Mouse (Mus musculus): ENCODE data around the gene Lmnb2. TPM values are rescaled to one million over a fixed set of nuclear protein-coding genes. Genes with fewer than 3 reads are reported as not detected.

Gene Lmnb2
- 11.6 to 13.6 TPM (median 12.6 TPM) in 4 replicates for total RNA-seq (2023)

DNA sequence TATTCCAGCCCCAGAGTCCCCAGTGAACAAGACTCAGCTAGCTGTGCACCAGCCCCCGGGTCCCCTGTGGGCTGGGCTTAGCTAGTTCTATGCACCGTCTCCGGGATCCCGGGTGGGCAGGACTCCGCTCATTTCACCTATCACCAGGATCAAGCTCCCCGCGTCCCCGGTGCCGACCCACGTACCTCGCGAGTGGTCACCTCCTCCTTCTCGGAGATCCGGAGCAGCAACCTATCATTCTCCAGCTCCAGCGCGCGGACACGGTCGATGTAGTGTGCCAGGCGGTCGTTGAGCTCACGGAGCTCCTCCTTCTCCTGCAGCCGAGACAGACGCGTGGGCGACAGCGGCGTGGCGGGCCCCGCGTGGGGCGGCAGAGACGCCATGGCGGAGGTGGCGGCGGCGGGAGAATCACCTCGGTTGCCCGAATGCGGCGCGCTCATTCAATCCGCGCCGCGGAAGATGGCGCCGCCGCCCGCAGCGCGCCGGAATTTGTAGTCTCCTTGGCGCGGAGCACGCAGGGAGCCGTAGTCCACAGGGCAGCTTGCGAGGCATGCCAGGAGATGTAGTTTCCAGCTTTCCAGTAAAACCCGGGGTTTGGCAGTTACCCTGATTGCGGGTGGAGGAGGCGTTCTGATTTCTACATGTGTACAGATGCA is at the start of gene Lmnb2:
Lmnb2 (minus strand) TSS at position 467 of the 656 bp plus-strand sequence.

DNA sequence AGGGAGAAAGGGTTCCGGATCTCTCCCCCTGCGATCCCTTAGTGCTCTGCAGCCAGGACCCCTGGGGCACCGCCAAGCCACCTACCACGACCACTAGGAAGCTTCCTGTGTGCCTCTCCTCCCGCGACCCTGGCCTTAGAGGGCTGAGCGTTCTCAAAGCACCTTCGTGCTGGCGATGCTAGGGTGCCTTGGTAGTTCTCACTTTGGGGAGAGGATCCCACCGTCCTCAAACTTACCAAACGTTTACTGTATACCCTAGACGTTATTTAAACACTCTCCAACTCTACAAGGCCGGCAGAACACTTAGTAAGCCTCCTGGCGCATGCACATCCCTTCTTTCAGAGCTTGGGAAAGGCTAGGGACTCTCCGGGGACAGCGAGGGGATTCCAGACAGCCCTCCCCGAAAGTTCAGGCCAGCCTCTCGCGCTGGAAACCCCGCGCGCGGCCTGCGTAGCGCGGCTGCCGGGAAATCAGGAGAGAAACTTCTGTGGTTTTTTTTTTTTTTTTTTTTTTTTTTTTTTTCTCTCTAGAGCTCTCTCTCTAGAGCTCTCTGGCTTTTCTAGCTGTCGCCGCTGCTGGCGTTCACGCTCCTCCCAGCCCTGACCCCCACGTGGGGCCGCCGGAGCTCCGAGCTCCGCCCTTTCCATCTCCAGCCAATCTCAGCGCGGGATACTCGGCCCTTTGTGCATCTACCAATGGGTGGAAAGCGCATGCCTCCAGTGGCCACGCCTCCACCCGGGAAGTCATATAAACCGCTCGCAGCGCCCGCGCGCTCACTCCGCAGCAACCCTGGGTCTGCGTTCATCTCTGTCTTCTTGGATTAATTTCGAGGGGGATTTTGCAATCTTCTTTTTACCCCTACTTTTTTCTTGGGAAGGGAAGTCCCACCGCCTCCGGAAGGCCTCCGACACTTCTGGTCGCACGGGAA is 11.5 kb upstream of the Lmnb2 start, which contains the start of gene Gadd45b:
Gadd45b (plus strand) TSS at position 775 of the 928 bp plus-strand sequence.

DNA sequence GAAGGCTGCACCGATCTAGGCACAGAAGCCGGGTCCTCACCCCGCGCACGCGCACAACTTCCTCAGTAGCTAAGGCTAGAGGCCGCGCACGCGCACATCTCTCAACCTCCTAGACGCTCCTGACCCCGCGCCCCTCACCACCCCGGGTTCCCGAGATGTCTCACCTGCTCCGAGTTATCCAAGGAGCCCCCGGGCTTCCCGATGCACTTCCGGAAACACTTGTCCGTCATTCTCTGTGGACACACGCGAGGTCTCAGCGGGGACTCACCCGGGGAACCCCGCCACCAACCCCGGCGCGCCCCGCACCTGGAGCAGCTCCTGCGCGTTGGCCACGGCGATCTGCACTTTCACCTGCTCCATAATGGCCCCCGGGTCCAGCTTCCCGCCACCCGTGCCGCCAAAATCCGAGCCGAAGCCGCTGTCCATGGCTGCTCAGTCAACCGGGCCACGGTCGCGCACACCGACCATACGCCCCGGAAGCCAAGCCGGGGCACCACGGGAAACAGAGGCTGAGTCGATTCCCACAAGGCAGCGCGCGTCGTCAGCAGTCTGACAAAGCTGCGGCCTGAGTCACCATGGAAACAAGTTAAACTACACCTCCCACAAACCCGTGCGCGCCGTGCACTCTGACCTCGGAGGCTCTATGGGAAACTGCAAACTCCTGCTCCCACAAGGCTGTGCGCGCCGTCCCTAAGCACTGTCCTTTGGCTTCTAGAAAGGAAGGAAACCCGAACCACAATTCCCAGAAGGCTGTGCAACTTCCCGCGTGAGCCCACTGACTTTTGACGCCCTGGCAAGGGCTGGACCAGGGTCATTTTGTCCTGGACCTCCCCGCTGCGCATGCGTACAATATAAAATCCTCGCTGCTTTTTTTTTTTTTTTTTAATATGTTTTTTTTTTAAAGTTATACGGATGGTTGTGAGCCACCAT is 17.5 kb downstream of the Lmnb2 start, which contains the start of gene Timm13:
Timm13 (minus strand) TSS at position 652 of the 930 bp plus-strand sequence.

DNA sequence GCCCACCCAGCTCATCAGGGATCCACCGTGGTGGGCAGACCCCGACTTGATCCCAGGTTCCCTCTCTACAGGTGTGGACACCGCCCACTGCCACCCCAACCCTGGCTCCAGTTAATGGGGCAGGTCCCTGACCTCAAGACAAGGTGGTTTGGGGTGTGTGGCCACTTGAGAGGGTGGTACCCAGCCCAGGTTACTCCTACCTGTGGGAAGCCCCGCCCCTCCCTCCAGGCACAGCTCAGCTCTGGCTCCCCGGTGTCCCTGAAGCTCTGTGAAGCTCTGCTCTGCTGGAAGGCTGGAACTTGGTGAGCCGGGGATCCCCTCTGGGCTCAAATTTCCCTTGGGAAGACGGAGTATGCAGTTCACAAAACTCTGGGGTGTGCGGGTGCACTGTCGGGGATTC is 46.5 kb downstream of the Lmnb2 start, which contains the start of gene Tmprss9:
Tmprss9 (plus strand) TSS at position 268 of the 400 bp plus-strand sequence.

DNA sequence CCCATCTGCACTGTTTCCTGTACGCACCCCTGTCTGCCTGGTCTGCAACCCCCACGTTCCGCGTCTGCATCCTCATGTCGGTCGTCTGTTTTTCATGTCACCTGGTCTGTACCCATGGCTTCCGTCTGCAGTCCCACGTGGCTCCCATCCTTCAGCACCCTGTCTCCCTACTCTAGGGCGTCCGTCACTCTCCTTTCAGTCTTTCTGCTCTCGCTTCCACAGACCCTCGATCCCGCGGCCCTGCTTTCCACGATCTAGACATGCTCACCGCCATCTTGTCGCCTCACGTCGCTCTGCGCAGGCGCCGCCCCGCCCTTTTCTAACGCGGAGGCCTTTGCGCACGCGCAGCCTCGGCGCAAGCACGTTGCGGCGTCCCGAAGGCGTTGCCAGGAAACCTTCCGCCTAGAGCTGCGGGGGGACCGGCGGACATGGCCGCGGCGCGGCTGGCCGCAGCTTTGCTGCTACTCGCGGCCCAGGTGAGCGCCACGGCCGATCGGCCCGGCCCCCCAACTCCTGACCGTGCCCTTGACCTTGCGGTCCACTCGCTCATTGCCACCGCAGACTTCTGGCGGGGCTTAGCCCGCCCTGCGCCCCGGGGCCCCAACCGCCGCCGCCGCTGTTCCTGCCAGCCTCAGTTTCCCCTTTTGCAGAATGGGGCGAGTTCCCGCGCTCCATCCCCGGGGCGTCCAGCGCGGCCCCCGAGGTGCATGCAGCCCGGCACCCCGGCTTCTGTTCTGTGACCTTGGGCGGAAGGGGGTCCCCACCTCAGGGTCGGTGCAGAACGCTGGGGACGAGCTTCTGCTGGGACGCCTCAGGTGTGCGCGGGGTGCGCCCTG is 62.9 kb downstream of the Lmnb2 start, which contains the start of the genes Lsm7 and Sppl2b:
Lsm7 (minus strand) TSS at position 297 of the 836 bp plus-strand sequence.
Sppl2b (plus strand) TSS at position 363 of the 836 bp plus-strand sequence.

Other genes starting within 250 kb of the Lmnb2 start
- 396 to 427 TPM (median 418 TPM) in 4 replicates for gene Mknk2, start 240.1 kb downstream of the Lmnb2 start, total RNA-seq (2023)
- 94.0 to 111 TPM (median 98.1 TPM) in 4 replicates for gene Mob3a, start 216.3 kb downstream of the Lmnb2 start, total RNA-seq (2023)
- gene Izumo4, start 216.1 kb downstream of the Lmnb2 start, total RNA-seq (2023), result 34.0 to 51.5 TPM (median 39.5 TPM) in 4 replicates
- 122 to 151 TPM (median 133 TPM) in 4 replicates for gene Ap3d1, start 176.0 kb downstream of the Lmnb2 start, total RNA-seq (2023)
- 69.2 to 82.9 TPM (median 74.7 TPM) in 4 replicates for gene Dot1l, start 163.0 kb downstream of the Lmnb2 start, total RNA-seq (2023)
- gene Sf3a2, start 120.0 kb downstream of the Lmnb2 start, total RNA-seq (2023), result 73.0 to 86.5 TPM (median 77.6 TPM) in 4 replicates
- 99.4 to 138 TPM (median 104 TPM) in 4 replicates for gene Plekhj1, start 119.6 kb downstream of the Lmnb2 start, total RNA-seq (2023)
- gene Amh, start 113.0 kb downstream of the Lmnb2 start, total RNA-seq (2023), result 1.4 to 2.0 TPM (median 1.6 TPM) in 4 replicates
- not detected in 4 replicates for gene Jsrp1, start 104.7 kb downstream of the Lmnb2 start, total RNA-seq (2023)
- 513 to 527 TPM (median 522 TPM) in 4 replicates for gene Oaz1, start 91.6 kb downstream of the Lmnb2 start, total RNA-seq (2023)
- not detected in 4 replicates for gene Lingo3, start 74.2 kb downstream of the Lmnb2 start, total RNA-seq (2023)
- gene Lsm7, start 63.0 kb downstream of the Lmnb2 start, total RNA-seq (2023), result 20.7 to 35.6 TPM (median 25.5 TPM) in 4 replicates
- 28.8 to 33.2 TPM (median 31.9 TPM) in 4 replicates for gene Sppl2b, start 63.0 kb downstream of the Lmnb2 start, total RNA-seq (2023)
- not detected in 4 replicates for gene Tmprss9, start 46.4 kb downstream of the Lmnb2 start, total RNA-seq (2023)
- gene Timm13, start 17.3 kb downstream of the Lmnb2 start, total RNA-seq (2023), result 57.5 to 75.0 TPM (median 69.9 TPM) in 4 replicates
- 39.7 to 58.7 TPM (median 48.3 TPM) in 4 replicates for gene Gadd45b, start 11.8 kb upstream of the Lmnb2 start, total RNA-seq (2023)
- 0.27 to 1.4 TPM (median 0.43 TPM) in 4 replicates for gene Gng7, start 96.7 kb upstream of the Lmnb2 start, total RNA-seq (2023)
- not detected in 4 replicates for gene Diras1, start 107.4 kb upstream of the Lmnb2 start, total RNA-seq (2023)
- gene Slc39a3, start 119.2 kb upstream of the Lmnb2 start, total RNA-seq (2023), result 11.2 to 15.3 TPM (median 11.6 TPM) in 4 replicates
- gene Sgta, start 141.9 kb upstream of the Lmnb2 start, total RNA-seq (2023), result 61.8 to 68.8 TPM (median 65.7 TPM) in 4 replicates
- gene Thop1, start 151.8 kb upstream of the Lmnb2 start, total RNA-seq (2023), result 13.8 to 17.5 TPM (median 15.7 TPM) in 4 replicates
- gene Creb3l3, start 180.6 kb upstream of the Lmnb2 start, total RNA-seq (2023), result not detected in 4 replicates
- 140 to 154 TPM (median 146 TPM) in 4 replicates for gene Map2k2, start 187.7 kb upstream of the Lmnb2 start, total RNA-seq (2023)
- 102 to 107 TPM (median 105 TPM) in 4 replicates for gene Zbtb7a, start 217.0 kb upstream of the Lmnb2 start, total RNA-seq (2023)
- 60.6 to 70.8 TPM (median 66.5 TPM) in 4 replicates for gene Pias4, start 249.7 kb upstream of the Lmnb2 start, total RNA-seq (2023)

All from B cell, adult 62 days (primary cell).